Mouse (Mus musculus) frontal cortex, postnatal 14 days (tissue): ENCODE results near the gene Limk2.

ENCODE experiments used
- DNase-seq, 2 experiments: peaks; one replicate each; pipeline ENCODE4 v3.0.0; 2022; ENCODE audit warnings: low spot score in 2 of 2

Limk2 gene

GRCm38 (mm10) chr11:3412111-3412510, 3.1 kb upstream of the Limk2 start:
- DNase-seq = no peak

GRCm38 (mm10) chr11:3408131-3408996, 625 bp downstream of the Limk2 start:
- DNase-seq = no peak

- DNase-seq = no peak
Observed at GRCm38 (mm10) chr11:3404287-3405047, 4.5 kb downstream of the Limk2 start.

DNA sequence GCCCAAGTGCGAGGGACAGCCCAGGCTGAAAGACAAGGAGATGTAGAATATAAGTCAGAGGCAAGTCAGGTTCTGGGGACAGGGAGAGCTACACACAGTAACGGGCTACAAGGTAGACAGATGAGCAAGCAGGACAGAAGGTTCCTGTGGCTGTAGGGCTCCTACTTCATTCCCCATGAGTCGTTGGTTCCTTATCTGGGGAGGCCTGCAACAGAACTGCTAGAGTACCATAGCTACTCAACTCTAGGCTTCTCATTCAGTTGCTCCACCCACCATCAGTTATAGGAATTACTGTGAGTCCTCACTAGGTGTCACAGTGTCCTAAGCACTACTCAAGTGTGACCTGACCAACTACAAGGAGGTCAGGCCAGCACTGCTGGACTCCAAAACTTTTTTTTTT, 6.0 kb downstream of the Limk2 start:
- DNase-seq = no peak

GRCm38 (mm10) chr11:3398318-3398717, 10.7 kb downstream of the Limk2 start:
- DNase-seq = no peak

DNA sequence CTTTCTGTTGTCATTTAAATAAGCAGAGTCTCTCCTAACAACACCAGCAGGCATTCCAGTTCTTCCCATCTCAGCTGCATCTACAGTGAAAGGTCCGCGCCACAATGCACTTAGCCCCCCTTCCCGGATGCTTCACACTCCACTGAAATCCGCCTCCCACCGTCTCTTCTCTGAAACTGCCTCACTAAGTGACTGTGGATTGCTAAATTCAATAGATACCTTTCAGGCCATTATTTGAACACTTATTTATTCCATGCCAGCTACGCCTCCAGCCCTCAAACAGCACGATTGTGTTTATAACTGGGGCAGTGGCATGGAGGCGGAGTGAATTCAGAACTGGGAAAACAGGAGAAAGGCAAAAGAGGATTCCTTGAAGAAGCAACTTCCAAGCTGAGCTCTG, 12.4 kb downstream of the Limk2 start:
- no peak for DNase-seq

- DNase-seq = no peak
Observed at GRCm38 (mm10) chr11:3396091-3396490, 12.9 kb downstream of the Limk2 start.

DNA sequence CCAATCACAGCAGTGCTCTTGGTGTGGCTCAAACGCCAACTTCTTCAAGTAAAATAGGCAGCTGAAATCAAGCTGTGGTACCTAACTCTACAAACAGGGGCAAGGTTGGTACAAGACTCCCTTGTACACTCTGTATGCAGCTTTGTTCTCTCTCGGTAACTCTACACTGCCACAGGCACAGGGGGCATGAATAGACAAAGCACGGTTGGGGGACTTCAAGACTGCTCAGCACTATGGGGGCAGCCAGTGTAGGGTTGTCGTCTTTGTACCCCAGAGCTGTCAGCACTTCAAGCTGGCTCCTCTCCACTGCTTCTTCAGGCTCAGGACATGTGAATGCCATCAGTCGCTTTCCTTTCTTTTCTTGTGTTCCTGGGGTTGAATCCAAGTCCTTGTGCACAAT, 14.5 kb downstream of the Limk2 start:
- DNase-seq = no peak

DNA sequence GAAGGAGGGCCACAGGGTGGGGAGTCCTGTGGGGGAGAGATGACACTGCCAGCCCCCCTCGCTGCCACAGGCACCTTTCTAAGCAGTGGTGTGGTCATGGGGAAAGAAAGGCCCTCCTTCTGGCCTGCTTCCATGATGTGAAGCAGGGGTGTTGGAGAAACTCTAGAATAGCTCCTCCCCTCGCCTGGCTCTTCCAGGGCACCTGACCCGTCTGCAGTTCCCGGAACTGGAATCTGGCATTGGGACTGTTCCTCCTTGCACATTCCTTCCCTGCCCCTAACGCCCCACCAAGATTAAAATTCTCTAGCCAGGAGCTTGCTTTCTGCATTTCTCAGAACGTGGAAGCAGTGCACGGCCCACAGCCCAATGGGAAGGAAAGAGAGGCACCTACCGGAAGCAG, 16.5 kb downstream of the Limk2 start:
- DNase-seq = no peak

DNA sequence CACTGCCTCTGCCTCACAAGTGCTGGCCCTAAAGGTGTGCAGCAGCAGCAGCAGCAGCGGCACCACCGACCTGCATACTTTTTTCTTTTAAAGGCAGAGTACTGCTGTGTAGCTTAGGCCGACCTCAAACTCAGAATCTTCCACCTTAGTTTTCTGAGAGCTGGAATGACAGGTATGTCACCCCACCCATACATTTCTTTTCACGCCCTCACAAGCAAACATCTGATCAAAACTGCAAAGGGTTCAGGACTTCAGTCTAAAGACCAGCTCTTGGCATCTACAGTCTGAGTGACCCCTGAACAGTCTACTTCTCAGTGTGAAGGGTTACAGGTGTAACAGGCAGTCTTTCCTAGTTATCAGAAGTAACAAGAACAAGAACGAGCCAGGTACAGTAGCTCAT, 18.2 kb downstream of the Limk2 start:
- no peak for DNase-seq

GRCm38 (mm10) chr11:3389996-3390395, 19.0 kb downstream of the Limk2 start:
- DNase-seq = no peak

- no peak for DNase-seq
Observed at GRCm38 (mm10) chr11:3387482-3388196, 21.4 kb downstream of the Limk2 start.

DNA sequence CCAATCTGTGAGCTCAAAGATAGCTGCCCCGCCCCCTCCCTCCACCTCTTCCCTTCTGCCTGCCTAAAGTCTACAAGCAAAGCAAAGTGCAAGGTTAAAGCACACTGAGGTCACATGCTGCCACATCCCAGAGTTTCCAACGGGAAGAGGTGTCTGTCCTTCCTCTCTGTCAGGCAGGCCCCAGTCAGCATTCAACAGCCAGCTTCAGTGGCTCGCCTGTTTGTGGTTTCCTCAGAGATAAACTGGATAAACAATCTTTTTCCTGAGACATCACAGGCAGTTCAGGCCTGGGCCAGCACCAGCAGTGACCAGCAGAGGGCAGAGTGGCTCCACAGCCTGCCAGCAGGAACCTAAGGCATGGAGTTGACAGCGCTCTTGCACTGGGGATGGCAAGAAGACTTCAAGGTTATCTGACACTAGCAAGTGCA, 22.0 kb downstream of the Limk2 start:
- DNase-seq = peak; percentile 63 to 87

- no peak for DNase-seq
Observed at GRCm38 (mm10) chr11:3382602-3383594, 26.1 kb downstream of the Limk2 start.

DNA sequence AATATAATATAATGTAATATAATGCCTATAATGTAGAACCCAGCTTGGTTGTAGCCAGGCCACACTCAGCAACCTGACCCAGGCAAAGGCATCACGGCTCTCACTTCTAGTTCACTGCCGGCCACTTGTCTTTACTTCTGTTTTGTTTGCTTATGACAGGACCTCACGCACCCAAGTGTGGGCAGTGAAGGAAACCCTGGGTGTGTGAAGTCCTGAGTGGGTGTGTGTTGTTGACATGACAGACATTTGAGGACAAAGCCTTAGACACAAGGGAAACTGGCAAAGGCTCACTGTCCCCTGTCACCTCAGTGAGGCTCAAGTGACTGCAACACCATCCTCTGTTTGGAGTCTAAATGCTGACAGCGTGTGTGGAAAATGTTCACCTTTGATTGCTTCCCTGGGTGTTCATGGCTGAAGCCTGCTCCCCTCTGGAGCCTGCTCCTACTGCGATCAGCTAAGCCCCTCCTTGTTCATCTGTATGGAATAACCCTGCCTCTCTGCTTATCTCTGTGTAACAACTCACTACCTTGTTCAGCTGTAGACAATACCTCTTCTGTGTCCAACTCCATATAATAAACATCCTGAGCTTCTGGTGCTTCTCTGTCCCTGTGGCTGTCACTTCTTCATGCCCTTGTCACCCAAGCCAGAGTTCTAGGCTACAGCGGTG, 27.7 kb downstream of the Limk2 start:
- DNase-seq = no peak

GRCm38 (mm10) chr11:3379427-3379826, 29.6 kb downstream of the Limk2 start:
- no peak for DNase-seq

DNA sequence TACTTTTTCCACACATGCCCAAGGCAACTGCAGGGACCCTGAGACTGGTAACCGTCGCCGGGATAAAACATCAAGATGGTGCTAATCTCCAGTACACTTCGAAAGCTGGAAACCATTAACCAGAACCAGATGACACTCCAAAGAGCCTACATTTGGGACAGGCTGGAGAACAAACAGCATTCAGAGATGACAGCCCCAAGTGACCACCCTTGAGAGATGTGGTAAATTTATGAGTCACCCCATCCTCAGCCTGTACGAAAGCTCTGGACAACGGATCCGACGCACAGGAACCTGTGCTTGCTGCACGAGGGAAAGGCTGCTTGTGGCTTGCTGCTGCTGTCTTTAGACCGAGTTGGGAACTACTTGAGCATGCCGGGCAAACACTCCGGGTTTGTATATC, 34.2 kb downstream of the Limk2 start:
- DNase-seq = no peak

DNA sequence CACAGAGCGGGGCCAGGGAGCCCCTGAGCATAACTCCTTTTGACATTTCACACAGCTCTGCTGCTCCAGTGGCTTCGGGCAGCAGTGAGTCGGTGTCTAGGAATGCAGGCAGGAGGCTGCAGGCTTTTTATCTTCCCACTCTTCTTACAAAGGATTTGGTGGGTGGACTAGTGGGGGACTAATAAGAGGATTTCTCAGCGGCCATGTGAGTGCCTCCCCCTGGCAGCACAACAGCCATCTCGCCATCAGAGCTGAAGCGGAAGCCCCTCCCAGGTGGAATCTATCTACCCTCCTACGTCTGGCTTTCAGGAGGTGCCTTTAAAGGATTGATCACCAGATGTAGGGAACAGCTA, 34.7 kb downstream of the Limk2 start:
- no peak for DNase-seq

GRCm38 (mm10) chr11:3373591-3374292, 35.2 kb downstream of the Limk2 start:
- no peak for DNase-seq
